Mouse (Mus musculus) CH12.LX (cell line): ENCODE results near the gene Tut7.

Experiments
- CTCF ChIP-seq, 2 experiments: IDR thresholded peaks in 1 of 2; conservative IDR thresholded peaks in 1 of 2; 2 replicates each; pipeline ENCODE4 v1.5.1; 2011 to 2012; ENCODE audit warnings: low read depth in 2 of 2, low read length in 2 of 2, improper control_type of control experiment in 1 of 2, inconsistent platforms in 1 of 2, mild to moderate bottlenecking in 1 of 2, moderate library complexity in 1 of 2
- ETS1 ChIP-seq: conservative IDR thresholded peaks from 2 replicates; pipeline ENCODE4 v1.6.1; 2012; ENCODE audit warnings: low read depth, mild to moderate bottlenecking, inconsistent platforms, low read length, improper control_type of control experiment, moderate library complexity
- MXI1 ChIP-seq: IDR thresholded peaks from 2 replicates; pipeline ENCODE4 v1.6.1; 2011; ENCODE audit warnings: mild to moderate bottlenecking, low read depth, low read length, improper control_type of control experiment
- RCOR1 ChIP-seq: conservative IDR thresholded peaks from 2 replicates; pipeline ENCODE4 v1.6.1; 2012; ENCODE audit warnings: low read depth, mild to moderate bottlenecking, inconsistent platforms, low read length, improper control_type of control experiment

DNA sequence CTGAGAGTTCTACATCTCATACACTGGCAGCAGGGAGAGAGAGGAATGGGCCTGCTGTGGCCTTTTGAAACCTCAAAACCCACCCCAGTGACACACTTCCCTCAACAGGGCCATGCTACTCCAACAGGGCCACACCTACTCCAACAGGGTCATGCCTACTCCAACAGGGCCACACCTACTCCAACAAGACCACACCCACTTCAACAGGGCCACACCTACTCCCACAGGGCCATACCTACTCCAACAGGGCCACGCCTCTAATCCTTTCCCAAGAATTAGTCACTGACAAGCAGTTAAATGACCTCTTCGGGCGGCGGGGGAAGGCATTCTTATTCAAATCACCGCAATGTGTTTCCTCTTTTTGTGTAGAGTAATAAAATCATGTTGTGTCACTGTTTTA, 47.1 kb upstream of the Tut7 start:
- TF ChIP-seq ETS1 = no peak
- TF ChIP-seq CTCF (conservative IDR thresholded peaks at IDR 0.05 in 1 of 2, IDR thresholded peaks at IDR 0.05 in 1 of 2; ENCODE audit: low read depth in 2 of 2, low read length in 2 of 2) = no peak
- no peak for TF ChIP-seq RCOR1
- TF ChIP-seq MXI1 = no peak
